Mouse (Mus musculus) ES-E14 (cell line): ENCODE measurements around the gene Cdh18.

ENCODE experiments used
- CHD2 ChIP-seq: IDR thresholded peaks from 2 replicates; pipeline ENCODE4 v1.6.1; 2014; ENCODE audit warnings: mild to moderate bottlenecking, low read depth, low read length, inconsistent platforms
- HCFC1 ChIP-seq: IDR thresholded peaks from 2 replicates; pipeline ENCODE4 v1.6.1; 2012; ENCODE audit warnings: low read length, inconsistent platforms, borderline replicate concordance; ENCODE audit not compliant: insufficient read depth
- MAFK ChIP-seq: IDR thresholded peaks from 2 replicates; pipeline ENCODE4 v1.6.1; 2014; ENCODE audit warnings: mild to moderate bottlenecking, low read depth, low read length, inconsistent platforms; ENCODE audit not compliant: insufficient read depth

DNA sequence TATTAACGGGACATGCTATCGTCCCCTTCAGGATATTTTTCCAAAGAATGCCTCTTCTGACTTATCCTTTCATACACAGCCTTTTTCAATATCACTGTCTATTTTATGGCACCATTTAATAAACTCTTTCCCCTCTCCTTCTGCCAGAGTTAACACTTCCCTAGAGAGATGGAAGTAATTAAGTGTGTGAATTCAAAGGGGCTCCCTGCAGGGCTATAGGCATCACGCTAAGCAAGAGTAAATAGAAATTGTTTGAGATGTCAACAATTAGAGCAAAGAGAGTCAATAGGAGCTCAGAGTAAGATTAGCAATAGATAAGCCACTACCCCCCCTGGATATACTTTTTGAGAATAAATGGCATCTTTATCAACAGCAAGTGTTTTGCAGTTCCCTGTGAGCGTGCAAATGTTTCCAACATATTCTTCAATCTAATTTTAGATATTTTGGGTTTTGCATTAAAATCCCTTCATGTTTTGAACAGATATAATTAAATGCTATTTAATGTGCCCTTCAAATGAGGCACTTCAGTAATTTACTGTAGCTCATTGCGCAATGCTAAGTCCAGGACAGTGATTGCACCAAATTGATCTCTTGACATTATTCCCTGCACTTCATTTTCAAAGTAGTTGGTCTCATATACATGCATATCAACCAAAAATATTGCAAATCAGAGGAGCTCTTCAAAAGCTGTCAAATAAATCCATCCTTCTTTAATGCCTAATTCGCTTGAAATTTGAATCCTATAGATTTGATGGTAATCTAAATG is 586.3 kb downstream of the Cdh18 start:
- no peak for TF ChIP-seq CHD2
- TF ChIP-seq HCFC1, result no peak
- TF ChIP-seq MAFK, result no peak
